Mouse (Mus musculus) hindbrain, embryonic 11.5 days (tissue): Measurements from ENCODE around the gene Olfr788. TPM values are rescaled to one million over a fixed set of nuclear protein-coding genes. Genes with fewer than 3 reads are reported as not detected.

Source experiments
- ATAC-seq: fragments of 200-750 bp; cut with Nextera tagmentation; 2 replicates; pipeline ENCODE4 v1.8.0; 2017; ENCODE audit warnings: mild to moderate bottlenecking, moderate TSS enrichment, moderate library complexity; ENCODE audit not compliant: low FRiP score
- DNase-seq: peaks from one replicate; pipeline ENCODE4 v3.0.0-alpha.2; 2015; ENCODE audit warnings: low spot score
- H3K27ac ChIP-seq: fragments of 300-500 bp; sonication (generic); 2 replicates; pipeline ENCODE4 v1.5.1; 2014; ENCODE audit warnings: mild to moderate bottlenecking, low read depth, low read length
- H3K27me3 ChIP-seq: fragments of 300-500 bp; sonication (generic); 2 replicates; pipeline ENCODE4 v1.6.1; 2014; ENCODE audit warnings: mild to moderate bottlenecking, low read length, moderate library complexity, mixed read lengths; ENCODE audit not compliant: control insufficient read depth, insufficient read depth
- H3K36me3 ChIP-seq: fragments of 300-500 bp; sonication (generic); 2 replicates; pipeline ENCODE4 v1.6.1; 2014; ENCODE audit warnings: mild to moderate bottlenecking, low read length, moderate library complexity, mixed read lengths; ENCODE audit not compliant: control insufficient read depth, insufficient read depth
- H3K4me1 ChIP-seq: fragments of 300-500 bp; sonication (generic); replicated peaks from 2 replicates; pipeline ENCODE4 v1.6.1; 2014; ENCODE audit warnings: low read length, mixed read lengths; ENCODE audit not compliant: control insufficient read depth, insufficient read depth
- H3K4me2 ChIP-seq: fragments of 300-500 bp; sonication (generic); replicated peaks from 2 replicates; pipeline ENCODE4 v1.6.1; 2014; ENCODE audit warnings: mild to moderate bottlenecking, low read depth, low read length
- H3K4me3 ChIP-seq: fragments of 300-500 bp; sonication (generic); 2 replicates; pipeline ENCODE4 v1.5.1; 2014; ENCODE audit warnings: low read depth, low read length
- H3K9ac ChIP-seq: fragments of 300-500 bp; sonication (generic); 2 replicates; pipeline ENCODE4 v1.6.1; 2014; ENCODE audit warnings: low read depth, low read length
- H3K9me3 ChIP-seq: fragments of 300-500 bp; sonication (generic); 2 replicates; pipeline ENCODE4 v1.6.1; 2016; ENCODE audit warnings: low read length; ENCODE audit not compliant: control insufficient read depth
- WGBS: fragments of 180-500 bp; shearing (Covaris S2); extraction: QIAGEN DNeasy Blood & Tissue Kit; methylation state at CpG from one replicate; pipeline ENCODE4 v1.1.7; 2014; 5-methylcytosine and 5-hydroxymethylcytosine counted together
- polyA plus RNA-seq: library from polyadenylated mRNA; unstranded; fragments of >200 nt; fragmentation: Nextera tagmentation; extraction: Ambion mirVana; gene quantifications from 2 replicates; pipeline ENCODE4 v1.2.1, GENCODE M21; 2014

Gene Olfr788
- not detected in 2 replicates for polyA plus RNA-seq

DNA sequence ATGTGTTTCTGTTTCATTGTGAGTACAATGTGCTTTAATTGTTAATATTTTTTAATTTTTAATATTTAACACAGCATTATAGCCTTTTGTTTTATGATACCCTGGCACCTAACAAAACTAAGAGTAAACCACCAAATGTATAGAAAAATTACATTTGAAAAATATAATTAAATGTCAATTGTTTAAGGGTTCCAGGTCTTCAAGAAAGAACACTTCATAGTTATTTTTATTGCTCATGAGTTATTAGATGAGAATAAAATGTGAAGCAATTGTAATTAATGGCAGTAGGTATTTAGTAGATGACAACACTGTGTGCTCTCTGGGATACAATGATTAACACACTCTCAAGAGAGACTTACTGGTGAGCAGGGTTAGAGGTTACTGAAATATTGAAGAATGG is at the start of gene Olfr788:
Gene Olfr788 (plus strand): TSS at position 301 of the 400 bp plus-strand sequence.
- H3K4me2 ChIP-seq = no peak within 1 kb of the TSS
- no peaks in the 10 kb centered on the region for H3K4me1 ChIP-seq
- H3K9me3 ChIP-seq = no peaks in the 10 kb centered on the region
- H3K27ac ChIP-seq = no peak within 1 kb of the TSS
- no peaks in the 10 kb centered on the region for H3K27me3 ChIP-seq
- H3K4me3 ChIP-seq = no peak within 1 kb of the TSS
- H3K36me3 ChIP-seq = no peaks in the 10 kb centered on the region
- H3K9ac ChIP-seq = no peak within 1 kb of the TSS
- DNase-seq (no peak), ATAC-seq (no peak)

DNA sequence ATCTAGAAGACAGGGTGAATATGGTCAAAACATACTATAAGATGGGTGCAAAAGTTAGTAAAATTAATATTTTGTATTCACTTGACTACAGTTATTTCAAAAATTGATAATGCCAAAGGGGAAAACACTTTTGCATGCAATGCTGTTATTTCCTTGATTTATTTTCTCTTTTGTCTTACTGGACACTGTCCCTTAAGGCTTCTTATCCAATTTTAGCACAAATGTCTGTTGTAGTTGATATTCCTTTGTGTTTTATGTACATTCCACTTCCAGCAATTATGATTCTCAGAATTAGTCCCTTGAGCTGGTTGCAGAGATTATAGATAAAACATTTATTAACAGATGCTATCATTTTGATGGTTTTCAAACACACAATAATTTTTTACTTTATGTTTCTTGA is 43.8 kb upstream of the Olfr788 start, which contains the start of gene Olfr786:
Gene Olfr786 (plus strand): TSS at position 301 of the 400 bp plus-strand sequence.
- Histone ChIP-seq H3K27ac (no peak within 1 kb of the TSS), H3K36me3 (no peaks in the 10 kb centered on the region), H3K4me3 (no peak within 1 kb of the TSS), H3K4me1 (no peaks in the 10 kb centered on the region), H3K27me3 (no peaks in the 10 kb centered on the region), H3K9ac (no peak within 1 kb of the TSS), H3K4me2 (no peak within 1 kb of the TSS), H3K9me3 (no peaks in the 10 kb centered on the region)
- ATAC-seq (no peak), DNase-seq (no peak)

- Histone ChIP-seq H3K4me2 (no peak within 1 kb of the TSS), H3K36me3 (no peaks in the 10 kb centered on the region), H3K27me3 (no peaks in the 10 kb centered on the region), H3K4me1 (no peaks in the 10 kb centered on the region), H3K9me3 (no peaks in the 10 kb centered on the region), H3K27ac (no peak within 1 kb of the TSS), H3K4me3 (no peak within 1 kb of the TSS), H3K9ac (no peak within 1 kb of the TSS)
- no peak for DNase-seq
- WGBS = 82% methylated on average over 3 of the region's 3 CpGs
- no peak for ATAC-seq
These were observed 9.2 kb upstream of the Olfr788 start, which contains the start of gene Olfr787 for GRCm38 (mm10) chr10:129461562-129461961. Gene Olfr787, plus strand, starts transcription at chr10:129461862.

- no peak for DNase-seq
- H3K9ac ChIP-seq = no peak overlapping the region
- ATAC-seq = no peak
- 66% methylated on average over 2 of the region's 2 CpGs for WGBS
- H3K4me2 ChIP-seq = no peak overlapping the region
- H3K36me3 ChIP-seq = no peaks in the 10 kb centered on the region
- H3K9me3 ChIP-seq = no peaks in the 10 kb centered on the region
- H3K27ac ChIP-seq = no peak overlapping the region
- H3K4me3 ChIP-seq = no peak overlapping the region
- no peaks in the 10 kb centered on the region for H3K4me1 ChIP-seq
- no peaks in the 10 kb centered on the region for H3K27me3 ChIP-seq
These were observed 2.5 kb downstream of the Olfr788 start for GRCm38 (mm10) chr10:129473256-129473655.

DNA sequence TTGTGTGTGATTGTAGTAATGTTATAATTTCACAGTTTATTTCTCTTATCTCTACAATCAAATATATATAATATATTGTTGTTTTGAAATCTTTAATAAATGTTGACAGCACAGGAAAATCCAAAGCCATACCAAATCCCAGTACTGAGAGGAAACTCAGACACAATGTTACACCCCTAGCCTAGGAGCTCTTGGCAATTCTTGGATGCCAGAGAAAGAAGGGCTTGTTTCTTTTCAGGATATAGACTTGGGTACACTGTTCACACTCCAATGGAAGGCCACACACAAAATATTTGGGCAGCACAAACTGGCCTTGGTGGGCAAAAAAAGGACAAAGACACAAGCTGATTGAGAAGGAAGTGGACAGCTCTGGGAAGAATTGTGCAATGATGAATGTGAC is 2.9 kb downstream of the Olfr788 start:
- H3K9ac ChIP-seq = no peak overlapping the region
- DNase-seq (no peak), ATAC-seq (no peak)
- H3K4me1 ChIP-seq = no peaks in the 10 kb centered on the region
- H3K27me3 ChIP-seq = no peaks in the 10 kb centered on the region
- no peak overlapping the region for H3K4me3 ChIP-seq
- H3K27ac ChIP-seq = no peak overlapping the region
- H3K36me3 ChIP-seq = no peaks in the 10 kb centered on the region
- H3K9me3 ChIP-seq = no peaks in the 10 kb centered on the region
- H3K4me2 ChIP-seq = no peak overlapping the region

GRCm38 (mm10) chr10:129484452-129484851 is 13.7 kb downstream of the Olfr788 start, which contains the start of gene Olfr789:
Gene Olfr789, plus strand, starts transcription at chr10:129484752.
- ATAC-seq (no peak), DNase-seq (no peak)
- no peak within 1 kb of the TSS for H3K9ac ChIP-seq
- no peak within 1 kb of the TSS for H3K4me2 ChIP-seq
- no peaks in the 10 kb centered on the region for H3K36me3 ChIP-seq
- H3K4me1 ChIP-seq = no peaks in the 10 kb centered on the region
- H3K27me3 ChIP-seq = no peaks in the 10 kb centered on the region
- 73% methylated on average over 2 of the region's 2 CpGs for WGBS
- H3K9me3 ChIP-seq = no peaks in the 10 kb centered on the region
- H3K4me3 ChIP-seq = no peak within 1 kb of the TSS
- no peak within 1 kb of the TSS for H3K27ac ChIP-seq

- Histone ChIP-seq H3K4me3 (no peak overlapping the region), H3K4me2 (no peak overlapping the region), H3K9me3 (no peaks in the 10 kb centered on the region), H3K4me1 (no peaks in the 10 kb centered on the region), H3K9ac (no peak overlapping the region), H3K27me3 (no peaks in the 10 kb centered on the region), H3K36me3 (no peaks in the 10 kb centered on the region), H3K27ac (no peak overlapping the region)
- DNase-seq (no peak), ATAC-seq (no peak)
- WGBS = 75% methylated on average over 2 of the region's 2 CpGs
These were observed 19.3 kb downstream of the Olfr788 start for GRCm38 (mm10) chr10:129490101-129490500.

DNA sequence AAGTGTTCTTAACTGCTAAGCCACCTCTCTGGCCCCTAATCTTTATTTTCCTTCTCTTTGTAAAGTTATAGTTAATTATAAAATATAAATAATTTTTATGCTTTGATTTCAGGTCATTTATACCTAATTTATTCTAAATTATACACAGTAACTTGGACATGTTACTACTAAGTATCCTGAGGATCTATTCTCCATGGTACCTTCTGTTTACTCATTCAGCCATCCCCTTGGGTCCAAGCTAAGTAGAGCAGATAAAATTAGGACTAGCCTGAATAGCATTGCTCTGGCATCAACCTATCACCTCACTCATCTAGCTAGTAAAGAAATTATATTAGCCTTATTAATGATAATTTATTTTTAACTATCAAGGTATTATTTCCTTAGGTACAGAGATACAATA is 27.4 kb downstream of the Olfr788 start, which contains the start of gene Olfr790:
Gene Olfr790 (plus strand): TSS at position 301 of the 400 bp plus-strand sequence.
- no peak within 1 kb of the TSS for H3K4me3 ChIP-seq
- no peak within 1 kb of the TSS for H3K27ac ChIP-seq
- H3K4me2 ChIP-seq = no peak within 1 kb of the TSS
- no peaks in the 10 kb centered on the region for H3K4me1 ChIP-seq
- no peak within 1 kb of the TSS for H3K9ac ChIP-seq
- ATAC-seq (no peak), DNase-seq (no peak)
- no peaks in the 10 kb centered on the region for H3K9me3 ChIP-seq
- H3K36me3 ChIP-seq = no peaks in the 10 kb centered on the region
- H3K27me3 ChIP-seq = no peaks in the 10 kb centered on the region

GRCm38 (mm10) chr10:129521492-129521891 is 50.7 kb downstream of the Olfr788 start, which contains the start of gene Olfr791:
Gene Olfr791, plus strand, starts transcription at chr10:129521792.
- 79% methylated on average over 3 of the region's 3 CpGs for WGBS
- Histone ChIP-seq H3K9ac (no peak within 1 kb of the TSS), H3K4me2 (no peak within 1 kb of the TSS), H3K27ac (no peak within 1 kb of the TSS), H3K27me3 (no peaks in the 10 kb centered on the region), H3K36me3 (no peaks in the 10 kb centered on the region), H3K4me3 (no peak within 1 kb of the TSS), H3K4me1 (no peaks in the 10 kb centered on the region), H3K9me3 (no peaks in the 10 kb centered on the region)
- ATAC-seq (no peak), DNase-seq (no peak)
